Mouse (Mus musculus) midbrain, embryonic 13.5 days (tissue): ENCODE measurements around the gene 4930402F06Rik. TPM values are rescaled to one million over a fixed set of nuclear protein-coding genes. Genes with fewer than 3 reads are reported as not detected.

Experiments used
- ATAC-seq: fragments of 200-750 bp; cut with Nextera tagmentation; 2 replicates; pipeline ENCODE4 v1.8.0; 2017; ENCODE audit warnings: mild to moderate bottlenecking, moderate TSS enrichment, moderate library complexity
- H3K27ac ChIP-seq: fragments of 300-500 bp; sonication (generic); 2 replicates; pipeline ENCODE4 v1.5.1; 2015; ENCODE audit warnings: inconsistent platforms, mild to moderate bottlenecking, moderate library complexity
- H3K27me3 ChIP-seq: fragments of 300-500 bp; sonication (generic); 2 replicates; pipeline ENCODE4 v1.6.1; 2015; ENCODE audit warnings: mild to moderate bottlenecking, inconsistent platforms
- H3K36me3 ChIP-seq: fragments of 300-500 bp; sonication (generic); 2 replicates; pipeline ENCODE4 v1.6.1; 2015; ENCODE audit warnings: mild to moderate bottlenecking, inconsistent platforms
- H3K4me1 ChIP-seq: fragments of 300-500 bp; sonication (generic); replicated peaks from 2 replicates; pipeline ENCODE4 v1.6.1; 2015; ENCODE audit warnings: inconsistent platforms
- H3K4me2 ChIP-seq: fragments of 300-500 bp; sonication (generic); replicated peaks from 2 replicates; pipeline ENCODE4 v1.6.1; 2015; ENCODE audit warnings: moderate library complexity, mild to moderate bottlenecking, inconsistent platforms
- H3K4me3 ChIP-seq: fragments of 300-500 bp; sonication (generic); replicated peaks from 2 replicates; pipeline ENCODE4 v1.5.1; 2015; ENCODE audit warnings: mild to moderate bottlenecking, inconsistent platforms
- H3K9ac ChIP-seq: fragments of 300-500 bp; sonication (generic); replicated peaks from 2 replicates; pipeline ENCODE4 v1.6.1; 2015; ENCODE audit warnings: mild to moderate bottlenecking, inconsistent platforms
- H3K9me3 ChIP-seq: fragments of 300-500 bp; sonication (generic); 2 replicates; pipeline ENCODE4 v1.6.1; 2016; ENCODE audit warnings: mild to moderate bottlenecking, inconsistent platforms
- WGBS: fragments of 180-500 bp; shearing (Covaris S2); methylation state at CpG from one replicate; pipeline ENCODE4 v1.1.7; 2015; 5-methylcytosine and 5-hydroxymethylcytosine counted together
- polyA plus RNA-seq: library from polyadenylated mRNA; unstranded; fragments of >200 nt; fragmentation: Nextera tagmentation; extraction: Ambion mirVana; gene quantifications from 2 replicates; pipeline ENCODE4 v1.2.1, GENCODE M21; 2015

4930402F06Rik gene
- polyA plus RNA-seq, 1 experiment from 2014 or later, result not detected

DNA sequence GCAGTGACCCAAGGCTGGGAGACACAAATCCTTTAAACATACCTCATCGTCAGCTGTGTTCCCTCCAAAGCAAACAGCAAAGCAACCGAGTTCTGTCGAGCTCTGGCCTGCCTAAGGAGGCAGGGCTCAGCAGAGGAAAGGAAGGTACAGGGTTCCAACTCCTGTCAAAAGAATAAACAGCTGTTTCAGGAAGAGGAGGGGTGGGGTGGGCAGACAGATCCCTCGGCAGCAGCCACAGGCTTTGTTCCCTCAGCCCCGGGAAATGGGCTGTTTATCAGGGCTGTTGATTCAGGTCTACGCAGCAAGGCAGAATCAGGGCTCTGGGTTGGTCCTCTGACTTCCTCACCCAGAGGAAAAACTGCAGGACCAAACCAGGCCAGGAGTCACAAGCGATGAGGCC, 35.5 kb upstream of the 4930402F06Rik start:
- Histone ChIP-seq H3K27me3 (no peaks in the 10 kb centered on the region), H3K9me3 (no peaks in the 10 kb centered on the region), H3K9ac (no peak overlapping the region), H3K27ac (no peak overlapping the region), H3K36me3 (no peaks in the 10 kb centered on the region), H3K4me1 (no peaks in the 10 kb centered on the region), H3K4me2 (no peak overlapping the region), H3K4me3 (no peak overlapping the region)
- ATAC-seq, result no peak
- WGBS, result 47% methylated on average over 7 of the region's 7 CpGs

DNA sequence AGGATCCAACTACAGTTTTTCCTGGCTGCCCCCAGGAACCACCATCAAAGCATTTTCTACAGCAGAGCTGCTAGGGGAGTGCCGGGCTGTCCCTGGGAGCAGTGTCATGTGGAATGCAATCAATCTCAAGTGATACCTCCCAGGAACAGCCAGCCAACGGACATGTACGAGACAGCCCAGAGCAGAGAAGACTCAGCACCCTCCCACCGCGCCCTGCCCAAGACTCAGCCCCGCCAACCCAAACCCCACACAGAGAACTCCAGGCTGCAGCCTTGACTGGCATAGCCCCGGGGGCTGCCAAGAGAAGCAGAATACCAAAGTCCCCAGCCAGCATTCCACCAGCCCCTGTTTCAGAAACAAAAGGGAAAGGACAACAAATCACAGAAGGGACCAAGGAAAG, 35.0 kb upstream of the 4930402F06Rik start:
- Histone ChIP-seq H3K27me3 (no peaks in the 10 kb centered on the region), H3K9me3 (no peaks in the 10 kb centered on the region), H3K4me2 (no peak overlapping the region), H3K36me3 (no peaks in the 10 kb centered on the region), H3K27ac (no peak overlapping the region), H3K9ac (no peak overlapping the region), H3K4me3 (no peak overlapping the region), H3K4me1 (no peaks in the 10 kb centered on the region)
- 65% methylated on average over 7 of the region's 7 CpGs for WGBS
- no peak for ATAC-seq

DNA sequence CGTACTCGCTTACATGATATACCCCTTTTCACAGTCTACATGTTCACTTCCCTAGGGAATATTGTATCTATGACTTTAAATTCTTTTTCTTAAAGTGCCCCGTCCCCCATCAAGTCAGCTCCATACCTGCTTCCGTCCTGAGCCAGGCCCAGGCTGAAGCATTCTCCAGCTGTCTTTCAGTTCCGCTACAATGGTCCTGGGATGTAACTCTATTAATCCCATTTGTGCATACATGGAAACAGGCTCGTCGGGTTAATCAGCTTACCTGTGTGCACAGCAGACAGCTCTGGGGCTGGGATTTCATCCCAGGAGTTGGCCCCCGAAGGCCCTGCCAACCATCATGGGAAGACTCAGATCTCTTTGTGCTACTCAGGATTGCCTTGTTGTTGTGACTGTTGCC, 33.8 kb upstream of the 4930402F06Rik start:
- Histone ChIP-seq H3K27ac (no peak overlapping the region), H3K4me1 (no peaks in the 10 kb centered on the region), H3K4me2 (no peak overlapping the region), H3K36me3 (no peaks in the 10 kb centered on the region), H3K9ac (no peak overlapping the region; the same call in 1 of the 2 replicates), H3K4me3 (no peak overlapping the region), H3K27me3 (no peaks in the 10 kb centered on the region), H3K9me3 (no peaks in the 10 kb centered on the region)
- no peak for ATAC-seq
- WGBS, result 62% methylated on average over 8 of the region's 8 CpGs

DNA sequence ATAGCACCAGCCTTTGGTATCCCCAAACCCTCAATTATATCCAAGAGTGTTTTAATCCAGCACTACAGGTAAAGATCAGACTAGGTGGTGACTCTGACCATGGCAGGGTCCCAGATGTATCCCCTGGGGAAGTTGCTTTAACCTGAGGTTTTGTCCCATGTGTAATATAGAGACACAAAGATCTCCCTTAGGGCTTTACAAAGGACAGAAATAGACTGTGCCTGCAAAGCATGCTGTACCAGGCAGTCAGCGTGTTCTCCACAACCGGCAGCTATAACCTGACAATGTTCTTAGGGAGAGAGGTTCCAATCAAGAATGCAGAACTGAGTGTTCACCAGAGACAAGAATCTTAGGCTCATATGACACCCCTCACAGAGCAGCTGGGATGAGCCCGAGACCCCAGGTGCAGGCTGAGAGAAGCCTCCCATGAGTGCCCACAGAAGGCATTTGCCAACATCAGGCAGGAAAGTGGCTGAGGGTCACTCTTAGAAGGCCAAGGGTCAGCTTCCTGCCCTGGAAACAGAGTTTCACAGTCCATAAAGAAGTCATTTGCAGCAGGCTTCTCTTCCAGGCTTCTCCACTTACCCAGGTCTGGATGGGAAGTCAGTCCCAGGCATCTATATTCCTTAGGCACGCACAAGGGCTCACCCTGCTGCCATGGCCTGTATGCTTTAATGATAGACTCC, 31.8 kb upstream of the 4930402F06Rik start:
- 89% methylated on average over 4 of the region's 4 CpGs for WGBS
- H3K4me1 ChIP-seq, result no peaks in the 10 kb centered on the region
- no peak overlapping the region for H3K4me3 ChIP-seq
- no peak overlapping the region for H3K9ac ChIP-seq
- no peaks in the 10 kb centered on the region for H3K36me3 ChIP-seq
- H3K27ac ChIP-seq, result no peak overlapping the region
- H3K27me3 ChIP-seq, result no peaks in the 10 kb centered on the region
- H3K4me2 ChIP-seq, result no peak overlapping the region
- no peak for ATAC-seq
- no peaks in the 10 kb centered on the region for H3K9me3 ChIP-seq

GRCm38 (mm10) chr2:35427559-35427958, 30.6 kb upstream of the 4930402F06Rik start:
- Histone ChIP-seq H3K4me3 (no peak overlapping the region), H3K4me2 (no peak overlapping the region)
- WGBS, result 37% methylated on average over 2 of the region's 2 CpGs

DNA sequence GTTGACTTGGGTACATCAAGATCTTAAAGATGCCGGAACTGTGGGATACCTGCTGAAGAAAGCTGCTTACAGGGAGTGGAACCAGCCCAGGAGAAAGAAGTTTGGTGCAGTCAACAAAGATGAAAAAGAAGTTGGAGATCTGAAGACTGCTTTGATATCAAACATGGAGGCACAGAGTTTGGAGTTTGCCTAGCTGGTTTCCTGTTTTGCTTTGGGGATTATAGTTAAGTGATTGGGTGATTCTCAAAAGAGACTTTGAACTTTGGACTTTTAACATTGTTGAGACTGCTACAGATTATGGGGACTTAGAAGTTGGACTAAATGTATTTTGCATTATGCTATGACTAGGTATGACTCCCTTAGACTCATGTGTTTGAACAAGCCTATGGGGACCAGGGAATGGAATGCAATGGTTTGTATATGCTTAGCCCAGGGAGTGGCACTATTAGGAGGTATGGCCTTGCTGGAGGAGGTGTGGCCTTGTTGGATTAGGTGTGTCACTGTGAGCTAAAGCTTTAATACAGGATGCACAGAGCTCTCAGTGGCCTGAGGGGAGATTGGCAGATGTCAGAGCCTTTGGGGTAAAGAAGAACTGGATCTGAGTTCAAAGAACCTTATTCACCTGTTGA, 26.9 kb upstream of the 4930402F06Rik start:
- 96% methylated on average over 1 of the region's 1 CpGs for WGBS
- no peak for ATAC-seq
- Histone ChIP-seq H3K27ac (no peak overlapping the region), H3K27me3 (no peaks in the 10 kb centered on the region), H3K4me1 (no peaks in the 10 kb centered on the region), H3K4me2 (no peak overlapping the region), H3K9ac (no peak overlapping the region), H3K4me3 (no peak overlapping the region), H3K9me3 (0 out of 2 replicates have a peak, but pooled peaks cover 6% of the 10 kb centered on the region), H3K36me3 (no peaks in the 10 kb centered on the region)

More at GRCm38 (mm10) chr2:35427559-35427958, 30.6 kb upstream of the 4930402F06Rik start:
- Histone ChIP-seq H3K27ac (no peak overlapping the region), H3K9me3 (no peaks in the 10 kb centered on the region), H3K4me1 (no peaks in the 10 kb centered on the region), H3K27me3 (no peaks in the 10 kb centered on the region), H3K36me3 (no peaks in the 10 kb centered on the region), H3K9ac (no peak overlapping the region)
- ATAC-seq, result no peak

DNA sequence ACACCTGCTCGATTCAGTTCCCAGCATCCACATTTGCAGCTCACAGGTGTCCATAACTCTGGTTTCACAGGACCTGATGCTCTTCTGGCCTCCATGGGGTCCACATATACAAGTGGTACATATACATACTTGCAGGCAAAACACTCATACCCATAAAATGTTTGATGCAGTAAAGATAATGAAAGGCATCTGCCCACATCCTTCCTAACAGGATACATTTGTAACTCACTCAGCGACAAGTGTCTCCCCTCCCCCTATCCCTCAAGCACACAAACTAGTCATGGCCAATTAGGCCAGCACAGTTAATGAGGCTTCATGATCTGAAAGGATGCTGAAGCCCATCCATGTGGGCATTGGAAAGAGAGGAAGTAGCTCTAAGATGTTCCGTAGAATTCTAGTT, 25.4 kb upstream of the 4930402F06Rik start:
- no peak overlapping the region for H3K4me2 ChIP-seq
- WGBS, result 94% methylated on average over 3 of the region's 3 CpGs

GRCm38 (mm10) chr2:35420681-35421080, 23.7 kb upstream of the 4930402F06Rik start:
- Histone ChIP-seq H3K4me2 (no peak overlapping the region), H3K27ac (no peak overlapping the region), H3K9me3 (0 out of 2 replicates have a peak, but pooled peaks cover 7% of the 10 kb centered on the region)

More for the DNA sequence above, 25.4 kb upstream of the 4930402F06Rik start:
- Histone ChIP-seq H3K9me3 (0 out of 2 replicates have a peak, but pooled peaks cover 7% of the 10 kb centered on the region), H3K36me3 (no peaks in the 10 kb centered on the region), H3K9ac (no peak overlapping the region), H3K4me1 (no peaks in the 10 kb centered on the region), H3K4me3 (no peak overlapping the region), H3K27ac (no peak overlapping the region), H3K27me3 (no peaks in the 10 kb centered on the region)
- ATAC-seq, result no peak

GRCm38 (mm10) chr2:35419671-35420070, 22.7 kb upstream of the 4930402F06Rik start:
- Histone ChIP-seq H3K27me3 (no peaks in the 10 kb centered on the region), H3K9ac (no peak overlapping the region), H3K4me1 (no peaks in the 10 kb centered on the region), H3K36me3 (no peaks in the 10 kb centered on the region), H3K4me2 (no peak overlapping the region), H3K9me3 (0 out of 2 replicates have a peak, but pooled peaks cover 7% of the 10 kb centered on the region), H3K4me3 (no peak overlapping the region), H3K27ac (no peak overlapping the region)
- no peak for ATAC-seq
- WGBS, result 96% methylated on average over 2 of the region's 2 CpGs

More at GRCm38 (mm10) chr2:35420681-35421080, 23.7 kb upstream of the 4930402F06Rik start:
- Histone ChIP-seq H3K9ac (no peak overlapping the region), H3K4me1 (no peaks in the 10 kb centered on the region), H3K27me3 (no peaks in the 10 kb centered on the region), H3K36me3 (no peaks in the 10 kb centered on the region), H3K4me3 (no peak overlapping the region)
- WGBS, result 80% methylated on average over 1 of the region's 1 CpGs
- no peak for ATAC-seq

DNA sequence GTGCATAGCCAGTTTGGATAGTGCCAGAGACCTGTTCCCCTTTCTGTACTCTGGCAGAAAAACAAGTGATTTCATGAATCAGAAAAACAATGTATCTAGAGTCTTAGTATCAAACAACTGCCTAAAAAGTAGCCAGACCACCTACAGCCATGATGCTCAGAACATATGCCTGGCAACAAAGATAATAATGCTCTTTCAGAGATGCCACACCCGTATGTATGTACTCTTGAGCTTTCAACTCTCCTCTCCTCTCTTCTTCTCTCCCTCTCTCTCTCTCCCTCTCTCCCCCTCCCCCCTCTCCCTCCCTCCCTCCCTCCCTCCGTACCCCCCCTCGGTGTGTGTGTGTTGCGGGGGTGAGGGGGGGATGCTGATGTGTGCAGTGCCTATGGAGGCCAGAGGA, 22.3 kb upstream of the 4930402F06Rik start:
- no peak overlapping the region for H3K27ac ChIP-seq
- over 99% methylated on average over 4 of the region's 4 CpGs for WGBS
- no peak overlapping the region for H3K9ac ChIP-seq
- no peak for ATAC-seq
- no peaks in the 10 kb centered on the region for H3K4me1 ChIP-seq
- H3K4me3 ChIP-seq, result no peak overlapping the region
- no peaks in the 10 kb centered on the region for H3K36me3 ChIP-seq
- no peak overlapping the region for H3K4me2 ChIP-seq
- H3K9me3 ChIP-seq, result 0 out of 2 replicates have a peak, but pooled peaks cover 7% of the 10 kb centered on the region
- H3K27me3 ChIP-seq, result no peaks in the 10 kb centered on the region

DNA sequence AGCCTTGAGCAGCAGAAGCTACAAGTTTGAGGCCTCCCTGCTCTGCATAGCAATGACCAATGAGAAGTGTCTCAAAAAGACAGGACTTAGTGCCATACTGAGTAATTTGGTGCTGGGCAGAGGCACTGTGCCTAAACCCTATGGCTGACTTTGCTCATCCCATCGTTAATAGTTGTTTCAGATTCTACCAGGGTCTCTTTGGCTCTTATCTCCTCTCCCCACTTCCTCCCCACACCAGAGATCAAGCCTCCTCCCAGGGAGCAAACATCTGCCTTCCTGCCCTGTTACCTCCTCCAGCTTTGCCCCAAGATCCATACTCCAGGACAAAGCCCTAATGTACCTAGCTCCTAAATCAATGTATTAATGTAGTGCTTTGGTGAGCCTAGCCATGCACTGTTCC, 20.3 kb upstream of the 4930402F06Rik start:
- no peak for ATAC-seq
- no peak overlapping the region for H3K4me3 ChIP-seq
- no peaks in the 10 kb centered on the region for H3K36me3 ChIP-seq
- no peak overlapping the region for H3K27ac ChIP-seq
- H3K4me2 ChIP-seq, result no peak overlapping the region
- no peaks in the 10 kb centered on the region for H3K4me1 ChIP-seq
- no peak overlapping the region for H3K9ac ChIP-seq
- H3K27me3 ChIP-seq, result no peaks in the 10 kb centered on the region
- H3K9me3 ChIP-seq, result 0 out of 2 replicates have a peak, but pooled peaks cover 7% of the 10 kb centered on the region
- WGBS, result 80% methylated on average over 1 of the region's 1 CpGs

DNA sequence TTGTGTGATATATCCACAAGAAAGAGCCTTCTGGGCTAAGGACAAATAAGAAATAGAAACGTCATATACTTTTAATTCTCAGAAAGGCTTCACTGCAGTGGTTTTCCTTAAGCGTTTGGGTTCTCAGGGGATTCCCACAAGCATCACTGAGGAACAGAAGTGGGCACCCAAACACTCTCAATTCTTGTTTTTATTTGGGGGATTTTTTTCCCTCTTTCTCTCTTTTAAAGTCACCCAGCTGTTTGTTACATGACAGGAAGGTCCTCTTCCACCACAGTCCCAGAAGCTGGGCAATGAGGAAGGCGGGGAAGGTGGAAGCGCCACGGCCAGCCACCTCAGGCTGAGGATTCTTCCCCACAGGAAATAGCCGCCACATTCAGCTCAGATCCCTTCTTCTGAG, 19.5 kb upstream of the 4930402F06Rik start:
- H3K27ac ChIP-seq, result no peak overlapping the region
- no peak overlapping the region for H3K4me3 ChIP-seq
- no peak for ATAC-seq
- 0 out of 2 replicates have a peak, but pooled peaks cover 7% of the 10 kb centered on the region for H3K9me3 ChIP-seq
- no peak overlapping the region for H3K4me2 ChIP-seq
- no peaks in the 10 kb centered on the region for H3K4me1 ChIP-seq
- H3K27me3 ChIP-seq, result no peaks in the 10 kb centered on the region
- WGBS, result 94% methylated on average over 6 of the region's 6 CpGs
- no peaks in the 10 kb centered on the region for H3K36me3 ChIP-seq
- no peak overlapping the region for H3K9ac ChIP-seq
